Mouse (Mus musculus): ENCODE measurements at regions not wholly inside any gene's neighbourhood (a gene's known extent, or its start where the extent isn't known, plus 50 kb on each side); places are given as distances from the start of the nearest gene placed in this dataset.
A peak's percentile ranks its signal among the peaks of the same experiment; 100 is the strongest.

- no peak for DNase-seq (ENCODE audit: low spot score in 2 of 2)
These were observed 502.0 kb downstream of the Sqor start for GRCm38 (mm10) chr2:123267036-123267435.

- no peak for DNase-seq (ENCODE audit: low spot score in 2 of 2)
These were observed 510.1 kb downstream of the Sqor start for GRCm38 (mm10) chr2:123274866-123275735.

- no peak for DNase-seq (ENCODE audit: low spot score in 2 of 2)
These were observed 510.8 kb downstream of the Sqor start for GRCm38 (mm10) chr2:123275736-123276330.

GRCm38 (mm10) chr2:123311554-123312276, 546.7 kb downstream of the Sqor start:
- no peak for DNase-seq (ENCODE audit: low spot score in 2 of 2)

GRCm38 (mm10) chr2:123312277-123312617, 547.2 kb downstream of the Sqor start:
- peak; percentile 90 to 92 for DNase-seq (ENCODE audit: low spot score in 2 of 2)

- DNase-seq (ENCODE audit: low spot score in 2 of 2): no peak
These were observed 555.5 kb downstream of the Sqor start for GRCm38 (mm10) chr2:123320448-123321097.

- no peak for DNase-seq (ENCODE audit: low spot score in 2 of 2)
These were observed 558.7 kb downstream of the Sqor start for GRCm38 (mm10) chr2:123323769-123324168.

GRCm38 (mm10) chr2:123324896-123325295, 559.9 kb downstream of the Sqor start:
- no peak for DNase-seq (ENCODE audit: low spot score in 2 of 2)

- peak; percentile 29 to 34 for DNase-seq (ENCODE audit: low spot score in 2 of 2)
These were observed 584.7 kb downstream of the Sqor start for GRCm38 (mm10) chr2:123349625-123350346.

GRCm38 (mm10) chr2:123364204-123364603, 599.2 kb downstream of the Sqor start:
- DNase-seq (ENCODE audit: low spot score in 2 of 2): peak in 1 of 2 experiments; percentile 14

- no peak for DNase-seq (ENCODE audit: low spot score in 2 of 2)
These were observed 601.5 kb downstream of the Sqor start for GRCm38 (mm10) chr2:123366571-123366970.

GRCm38 (mm10) chr2:123385622-123386418, 620.8 kb downstream of the Sqor start:
- DNase-seq (ENCODE audit: low spot score in 2 of 2): no peak

- DNase-seq (ENCODE audit: low spot score in 2 of 2): peak; percentile 23 to 36
These were observed 622.0 kb downstream of the Sqor start for GRCm38 (mm10) chr2:123386773-123387604.

GRCm38 (mm10) chr2:123390981-123391380, 625.9 kb downstream of the Sqor start:
- DNase-seq (ENCODE audit: low spot score in 2 of 2): no peak

- no peak for DNase-seq (ENCODE audit: low spot score in 2 of 2)
These were observed 629.3 kb downstream of the Sqor start for GRCm38 (mm10) chr2:123394296-123394695.

GRCm38 (mm10) chr2:123397551-123397950, 632.5 kb downstream of the Sqor start:
- no peak for DNase-seq (ENCODE audit: low spot score in 2 of 2)

- DNase-seq (ENCODE audit: low spot score in 2 of 2): no peak
These were observed 636.0 kb downstream of the Sqor start for GRCm38 (mm10) chr2:123401064-123401463.

GRCm38 (mm10) chr2:123409075-123409474, 644.0 kb downstream of the Sqor start:
- DNase-seq (ENCODE audit: low spot score in 2 of 2): no peak

GRCm38 (mm10) chr2:123458034-123458677, 631.6 kb upstream of the Sema6d start:
- DNase-seq (ENCODE audit: low spot score in 2 of 2): no peak
